Mouse (Mus musculus) hindbrain, postnatal 0 days (tissue): ENCODE results near the gene Qrich2. TPM values are rescaled to one million over a fixed set of nuclear protein-coding genes. Genes with fewer than 3 reads are reported as not detected.

Experiments used
- ATAC-seq: fragments of 200-750 bp; cut with Nextera tagmentation; 2 replicates; pipeline ENCODE4 v1.8.0; 2017; ENCODE audit warnings: mild to moderate bottlenecking, moderate TSS enrichment, moderate library complexity
- DNase-seq: peaks from one replicate; pipeline ENCODE4 v3.0.0-alpha.2; 2015; ENCODE audit warnings: low spot score
- H3K27ac ChIP-seq: fragments of 300-500 bp; sonication (generic); 2 replicates; pipeline ENCODE4 v1.5.1; 2014; ENCODE audit warnings: mild to moderate bottlenecking
- H3K27me3 ChIP-seq: fragments of 300-500 bp; sonication (generic); 2 replicates; pipeline ENCODE4 v1.6.1; 2014; ENCODE audit warnings: low read length, mixed read lengths; ENCODE audit not compliant: insufficient read depth
- H3K36me3 ChIP-seq: fragments of 300-500 bp; sonication (generic); 2 replicates; pipeline ENCODE4 v1.6.1; 2014; ENCODE audit warnings: low read length, mixed read lengths; ENCODE audit not compliant: insufficient read depth
- H3K4me1 ChIP-seq: fragments of 300-500 bp; sonication (generic); 2 replicates; pipeline ENCODE4 v1.6.1; 2014; ENCODE audit warnings: antibody characterized with exemption, low read length, mixed read lengths; ENCODE audit not compliant: insufficient read depth
- H3K4me2 ChIP-seq: fragments of 300-500 bp; sonication (generic); 2 replicates; pipeline ENCODE4 v1.6.1; 2014; ENCODE audit warnings: low read depth, mild to moderate bottlenecking, low read length, moderate library complexity, mixed read lengths
- H3K4me3 ChIP-seq: fragments of 300-500 bp; sonication (generic); 2 replicates; pipeline ENCODE4 v1.5.1; 2014; ENCODE audit warnings: low read length
- H3K9ac ChIP-seq: fragments of 300-500 bp; sonication (generic); replicated peaks from 2 replicates; pipeline ENCODE4 v1.6.1; 2014; ENCODE audit warnings: mild to moderate bottlenecking, low read length, moderate library complexity, mixed read lengths
- H3K9me3 ChIP-seq: fragments of 300-500 bp; sonication (generic); 2 replicates; pipeline ENCODE4 v1.6.1; 2016; ENCODE audit warnings: low read length, mixed read lengths
- CTCF ChIP-seq: IDR thresholded peaks from 2 replicates; pipeline ENCODE4 v1.5.1; 2016; ENCODE audit warnings: antibody characterized with exemption, control low read depth, low read depth
- WGBS: fragments of 180-500 bp; shearing (Covaris S2); extraction: QIAGEN DNeasy Blood & Tissue Kit; methylation state at CpG from one replicate; pipeline ENCODE4 v1.1.7; 2014; 5-methylcytosine and 5-hydroxymethylcytosine counted together
- polyA plus RNA-seq: library from polyadenylated mRNA; unstranded; fragments of >200 nt; fragmentation: Nextera tagmentation; extraction: Ambion mirVana; gene quantifications from 2 replicates; pipeline ENCODE4 v1.2.1, GENCODE M21; 2015
- total RNA-seq: library from RNA; depleted of rRNA; stranded (reverse); fragments of >200 nt; gene quantifications from 2 replicates; pipeline ENCODE4 v1.2.3, GENCODE M21; 2014; rRNA removed

Qrich2 gene
- total and polyA plus RNA-seq, 2 experiments from 2014 or later, result 0.31 TPM; not detected in 1

- Histone ChIP-seq H3K4me3 (no peak overlapping the region), H3K4me1 (no peaks in the 10 kb centered on the region), H3K36me3 (0 out of 2 replicates have a peak, but pooled peaks cover 5% of the 10 kb centered on the region), H3K4me2 (no peak overlapping the region), H3K27ac (no peak overlapping the region), H3K27me3 (no peaks in the 10 kb centered on the region), H3K9me3 (no peaks in the 10 kb centered on the region), H3K9ac (no peak overlapping the region)
- ATAC-seq, result no peak
- no peak for DNase-seq
- TF ChIP-seq CTCF, result no peak
- WGBS, result 81% methylated on average over 8 of the region's 8 CpGs
Measured at GRCm38 (mm10) chr11:116397517-116398347, 68.3 kb downstream of the Qrich2 start.

- Histone ChIP-seq H3K4me1 (no peaks in the 10 kb centered on the region), H3K27ac (no peak overlapping the region), H3K9me3 (no peaks in the 10 kb centered on the region), H3K4me3 (no peak overlapping the region), H3K36me3 (0 out of 2 replicates have a peak, but pooled peaks cover 5% of the 10 kb centered on the region), H3K27me3 (no peaks in the 10 kb centered on the region), H3K4me2 (no peak overlapping the region), H3K9ac (no peak overlapping the region)
- DNase-seq, result no peak
- no peak for ATAC-seq
- TF ChIP-seq CTCF, result no peak
- 96% methylated on average over 3 of the region's 3 CpGs for WGBS
Measured at GRCm38 (mm10) chr11:116396934-116397330, 69.1 kb downstream of the Qrich2 start.

- WGBS, result 82% methylated on average over 11 of the region's 11 CpGs
- Histone ChIP-seq H3K9me3 (no peaks in the 10 kb centered on the region), H3K36me3 (0 out of 2 replicates have a peak, but pooled peaks cover 5% of the 10 kb centered on the region), H3K27ac (no peak overlapping the region), H3K4me2 (no peak overlapping the region), H3K9ac (no peak overlapping the region), H3K27me3 (no peaks in the 10 kb centered on the region), H3K4me3 (no peak overlapping the region), H3K4me1 (no peaks in the 10 kb centered on the region)
- ATAC-seq (no peak), DNase-seq (no peak)
- TF ChIP-seq CTCF, result no peak
Measured at GRCm38 (mm10) chr11:116396276-116396933, 69.6 kb downstream of the Qrich2 start.

DNA sequence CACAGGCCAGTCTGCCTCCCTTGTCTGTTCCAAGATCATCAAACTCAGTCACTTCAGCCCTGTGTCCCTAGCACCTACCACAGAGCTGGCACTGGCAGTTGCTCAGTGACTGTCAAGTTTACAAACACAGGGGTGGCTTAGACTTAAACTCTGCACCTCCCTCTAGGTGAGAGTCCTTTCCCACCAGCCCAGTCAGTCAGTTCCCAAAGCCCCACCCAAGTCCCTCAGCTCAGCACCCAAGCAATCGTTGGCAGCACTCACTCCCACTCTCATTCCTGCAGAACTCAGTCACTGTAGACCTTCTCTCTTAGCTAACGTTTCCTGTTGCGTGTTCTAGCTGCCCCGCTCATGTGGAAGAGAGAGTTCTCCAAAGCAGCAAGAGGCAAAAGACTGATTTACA is 71.3 kb downstream of the Qrich2 start:
- Histone ChIP-seq H3K4me2 (no peak overlapping the region), H3K4me1 (no peaks in the 10 kb centered on the region), H3K4me3 (no peak overlapping the region), H3K9me3 (no peaks in the 10 kb centered on the region), H3K27ac (no peak overlapping the region), H3K36me3 (0 out of 2 replicates have a peak, but pooled peaks cover 5% of the 10 kb centered on the region), H3K27me3 (no peaks in the 10 kb centered on the region), H3K9ac (no peak overlapping the region)
- WGBS, result 86% methylated on average over 4 of the region's 4 CpGs
- no peak for ATAC-seq
- no peak for TF ChIP-seq CTCF
- DNase-seq, result no peak

Other genes starting within 250 kb of the Qrich2 start
- gene Evpl, start 228.2 kb downstream of the Qrich2 start, total RNA-seq, result 2.8 and 2.9 TPM in 2 replicates
- gene Evpl, start 228.2 kb downstream of the Qrich2 start, polyA plus RNA-seq, result 1.6 TPM in 2 replicates
- gene Srp68, start 192.0 kb downstream of the Qrich2 start, total RNA-seq, result 18.3 and 22.5 TPM in 2 replicates
- 50.4 and 50.8 TPM in 2 replicates for gene Srp68, start 192.0 kb downstream of the Qrich2 start, polyA plus RNA-seq
- gene Galr2, start 185.3 kb downstream of the Qrich2 start, total RNA-seq, result 0.40 TPM in 1 of 2 replicates, not detected in the other
- gene Galr2, start 185.3 kb downstream of the Qrich2 start, polyA plus RNA-seq, result 0.34 and 0.44 TPM in 2 replicates
- gene Exoc7, start 159.0 kb downstream of the Qrich2 start, total RNA-seq, result 84.6 and 95.3 TPM in 2 replicates
- gene Exoc7, start 159.0 kb downstream of the Qrich2 start, polyA plus RNA-seq, result 128 TPM in 2 replicates
- 37.6 and 40.0 TPM in 2 replicates for gene Foxj1, start 130.8 kb downstream of the Qrich2 start, total RNA-seq
- 15.5 and 16.6 TPM in 2 replicates for gene Foxj1, start 130.8 kb downstream of the Qrich2 start, polyA plus RNA-seq
- gene Rnf157, start 53.2 kb downstream of the Qrich2 start, total RNA-seq, result 108 and 117 TPM in 2 replicates
- 53.0 and 60.5 TPM in 2 replicates for gene Rnf157, start 53.2 kb downstream of the Qrich2 start, polyA plus RNA-seq
- 67.9 and 102 TPM in 2 replicates for gene Ubald2, start 32.1 kb downstream of the Qrich2 start, total RNA-seq
- gene Ubald2, start 32.1 kb downstream of the Qrich2 start, polyA plus RNA-seq, result 39.3 and 41.7 TPM in 2 replicates
- gene Prpsap1, start 28.0 kb upstream of the Qrich2 start, total RNA-seq, result 99.7 and 105 TPM in 2 replicates
- gene Prpsap1, start 28.0 kb upstream of the Qrich2 start, polyA plus RNA-seq, result 148 and 150 TPM in 2 replicates
- gene Sphk1, start 64.7 kb upstream of the Qrich2 start, total RNA-seq, result 25.5 and 29.7 TPM in 2 replicates
- 17.9 and 20.4 TPM in 2 replicates for gene Sphk1, start 64.7 kb upstream of the Qrich2 start, polyA plus RNA-seq
- gene Ube2o, start 115.2 kb upstream of the Qrich2 start, total RNA-seq, result 101 and 112 TPM in 2 replicates
- gene Ube2o, start 115.2 kb upstream of the Qrich2 start, polyA plus RNA-seq, result 31.3 and 31.9 TPM in 2 replicates
- 0.68 TPM in 1 of 2 replicates, not detected in the other for gene Aanat, start 120.2 kb upstream of the Qrich2 start, total RNA-seq
- gene Aanat, start 120.2 kb upstream of the Qrich2 start, polyA plus RNA-seq, result 0.46 and 0.81 TPM in 2 replicates
- gene Rhbdf2, start 160.8 kb upstream of the Qrich2 start, total RNA-seq, result 3.8 and 4.0 TPM in 2 replicates
- gene Rhbdf2, start 160.8 kb upstream of the Qrich2 start, polyA plus RNA-seq, result 1.1 and 1.6 TPM in 2 replicates
- gene Prcd, start 187.3 kb upstream of the Qrich2 start, total RNA-seq, result 1.2 and 1.3 TPM in 2 replicates
- 5.3 and 6.4 TPM in 2 replicates for gene Prcd, start 187.3 kb upstream of the Qrich2 start, polyA plus RNA-seq
- gene Cygb, start 188.1 kb upstream of the Qrich2 start, total RNA-seq, result 48.4 and 54.7 TPM in 2 replicates
- 46.0 and 48.1 TPM in 2 replicates for gene Cygb, start 188.1 kb upstream of the Qrich2 start, polyA plus RNA-seq